Mouse (Mus musculus) right cerebral cortex, postnatal 14 days (tissue): ENCODE results near the gene Uevld.
"Not testable (repeated sequence)": the region's sequence is repeated elsewhere in the genome, so short reads cannot be mapped to it uniquely, and the experiment has no call there.

Experiments used
- DNase-seq: peaks from one replicate; pipeline ENCODE4 v3.0.0; 2022

The Uevld gene

GRCm38 (mm10) chr7:46964070-46964469, 5.7 kb upstream of the Uevld start:
- DNase-seq = no peak

- DNase-seq = peak; percentile 57
Observed at GRCm38 (mm10) chr7:46962806-46963618, 4.7 kb upstream of the Uevld start.

- DNase-seq = no peak
Observed at GRCm38 (mm10) chr7:46962132-46962531, 3.8 kb upstream of the Uevld start.

GRCm38 (mm10) chr7:46960991-46961390, 2.7 kb upstream of the Uevld start:
- DNase-seq = no peak

- DNase-seq = no peak
Observed at GRCm38 (mm10) chr7:46958853-46959252, 526 bp upstream of the Uevld start.

- DNase-seq = peak; percentile 15
Observed at GRCm38 (mm10) chr7:46935847-46936246, 22.5 kb downstream of the Uevld start.

- no peak for DNase-seq
Observed at GRCm38 (mm10) chr7:46934788-46935187, 23.5 kb downstream of the Uevld start.

- no peak for DNase-seq
Observed at GRCm38 (mm10) chr7:46931370-46931769, 27.0 kb downstream of the Uevld start.

- DNase-seq = no peak
Observed at GRCm38 (mm10) chr7:46928291-46928690, 30.0 kb downstream of the Uevld start.

GRCm38 (mm10) chr7:46922075-46922474, 36.3 kb downstream of the Uevld start:
- DNase-seq = no peak

GRCm38 (mm10) chr7:46919551-46920176, 38.7 kb downstream of the Uevld start, which contains the start of gene Tsg101:
TSS of gene Tsg101 (minus strand) at chr7:46919969.
- DNase-seq = peak; percentile 91

GRCm38 (mm10) chr7:46918678-46919371, 39.5 kb downstream of the Uevld start:
- no peak for DNase-seq

- no peak for DNase-seq
Observed at GRCm38 (mm10) chr7:46916376-46916775, 42.0 kb downstream of the Uevld start.

GRCm38 (mm10) chr7:46911250-46911649, 47.1 kb downstream of the Uevld start:
- no peak for DNase-seq

- no peak for DNase-seq
Observed at GRCm38 (mm10) chr7:46899343-46899742, 59.0 kb downstream of the Uevld start.

GRCm38 (mm10) chr7:46895511-46895910, 62.8 kb downstream of the Uevld start:
- no peak for DNase-seq

- no peak for DNase-seq
Observed at GRCm38 (mm10) chr7:46883304-46883703, 75.0 kb downstream of the Uevld start.

GRCm38 (mm10) chr7:46881941-46882340, 76.4 kb downstream of the Uevld start:
- not testable (repeated sequence) for DNase-seq

GRCm38 (mm10) chr7:46880992-46881391, 77.3 kb downstream of the Uevld start:
- no peak for DNase-seq

GRCm38 (mm10) chr7:46879851-46880250, 78.5 kb downstream of the Uevld start:
- peak; percentile 19 for DNase-seq

- no peak for DNase-seq
Observed at GRCm38 (mm10) chr7:46877255-46877654, 81.1 kb downstream of the Uevld start.

GRCm38 (mm10) chr7:46876841-46877240, 81.5 kb downstream of the Uevld start:
- no peak for DNase-seq
